Mouse (Mus musculus) right cerebral cortex, adult 18-20 months (tissue): Measurements from ENCODE around the gene Angptl8.
"Not testable (repeated sequence)": the region's sequence is repeated elsewhere in the genome, so short reads cannot be mapped to it uniquely, and the experiment has no call there.

Experiments used
- DNase-seq: peaks from one replicate; pipeline ENCODE4 v3.0.0; 2022; ENCODE audit warnings: mixed read lengths

The Angptl8 gene

DNA sequence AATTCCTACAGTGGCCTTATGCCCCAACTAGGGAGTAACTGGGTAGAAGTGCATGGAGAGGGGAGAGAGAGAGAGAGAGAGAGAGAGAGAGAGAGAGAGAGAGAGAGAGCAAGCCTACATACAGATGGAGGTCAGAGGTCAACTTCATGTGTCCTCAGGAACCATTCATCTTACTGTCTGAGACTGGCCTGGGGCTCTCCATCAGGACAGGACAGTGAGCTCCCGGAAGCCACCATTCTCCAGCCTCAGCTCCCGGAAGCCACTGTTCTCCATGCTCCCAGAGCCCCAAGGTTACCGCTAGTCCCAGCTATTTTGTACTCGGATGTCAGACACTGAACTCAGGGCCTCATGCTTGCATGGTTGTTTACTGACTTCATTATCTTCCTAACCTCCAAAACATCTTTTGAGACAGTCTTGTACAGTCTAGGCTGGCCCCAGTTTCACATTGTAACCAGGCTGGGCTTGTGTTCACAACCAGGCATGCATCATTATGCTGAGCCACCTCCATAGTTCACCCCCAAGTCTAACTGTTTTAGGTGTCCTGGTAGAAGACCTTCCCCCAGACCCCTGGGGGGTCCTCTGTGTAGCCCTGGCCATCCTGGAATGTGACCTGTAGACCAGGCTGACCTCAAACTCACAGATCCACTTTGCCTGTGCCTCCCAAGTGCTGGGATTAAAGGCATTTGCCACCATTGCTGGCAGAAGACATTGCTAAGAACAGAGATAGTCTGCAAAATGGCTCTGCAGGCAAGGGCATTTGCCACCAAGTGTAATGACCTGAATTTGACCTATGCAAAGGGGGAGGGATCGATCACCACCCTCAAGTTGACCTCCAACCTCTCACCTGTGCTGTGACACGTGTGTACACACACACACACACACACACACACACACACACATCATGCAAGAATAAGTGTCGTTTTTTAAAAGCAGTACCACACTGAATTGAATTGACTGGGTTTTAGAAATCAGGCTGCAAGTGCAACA, 14.7 kb downstream of the Angptl8 start:
- no peak for DNase-seq

GRCm38 (mm10) chr9:21851084-21851483, 15.8 kb downstream of the Angptl8 start:
- DNase-seq, result no peak

DNA sequence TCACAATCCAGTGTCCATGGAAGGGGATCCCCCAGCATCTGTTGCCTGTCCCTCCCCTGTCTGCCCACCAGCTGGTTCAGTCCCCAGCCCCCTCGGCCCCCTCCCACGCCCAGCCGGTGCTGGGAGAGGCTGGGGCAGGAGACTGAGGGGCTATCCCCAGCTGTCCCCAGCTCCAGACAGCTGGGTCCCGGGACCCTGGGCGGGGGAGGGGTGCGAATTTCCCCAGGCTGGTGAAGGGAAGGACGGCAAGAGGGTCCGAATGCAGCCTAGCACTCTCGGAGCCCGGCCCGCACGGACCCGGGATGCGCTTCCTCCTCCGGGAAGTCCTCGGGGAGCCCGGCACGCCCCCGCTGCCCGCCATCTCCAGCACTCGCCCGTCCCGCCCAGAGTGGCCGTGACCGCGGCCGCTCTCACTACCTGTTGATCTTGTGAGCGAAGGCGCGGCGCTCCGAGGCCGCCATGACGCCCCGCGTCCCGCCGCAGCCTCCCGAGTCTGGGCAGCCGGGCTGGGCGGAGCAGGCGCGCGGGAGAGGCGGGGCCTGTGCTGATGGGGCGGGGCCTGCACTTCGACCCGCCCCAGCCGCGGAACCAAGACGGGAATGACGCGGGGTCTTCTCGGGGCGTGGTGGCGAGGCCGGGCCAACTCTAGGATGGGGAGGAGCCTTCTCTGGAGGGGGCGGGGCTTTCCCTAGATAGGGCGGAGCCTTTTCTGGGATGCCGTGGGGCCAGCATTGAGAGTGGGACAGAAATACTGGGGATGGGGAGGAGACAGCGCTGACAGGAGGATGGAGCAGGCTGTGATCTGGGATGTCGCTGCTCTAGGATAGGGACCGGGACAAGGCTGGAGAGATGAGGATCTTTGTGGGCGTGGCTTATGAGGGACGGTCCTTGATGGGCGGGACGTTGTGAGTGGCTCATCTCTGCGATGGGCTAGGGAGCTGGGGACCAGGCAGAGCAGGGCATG, 17.1 kb downstream of the Angptl8 start, which contains the start of gene Dock6:
TSS of gene Dock6 (minus strand) at position 508 of the 964 bp plus-strand sequence.
- DNase-seq, result peak; percentile 76

DNA sequence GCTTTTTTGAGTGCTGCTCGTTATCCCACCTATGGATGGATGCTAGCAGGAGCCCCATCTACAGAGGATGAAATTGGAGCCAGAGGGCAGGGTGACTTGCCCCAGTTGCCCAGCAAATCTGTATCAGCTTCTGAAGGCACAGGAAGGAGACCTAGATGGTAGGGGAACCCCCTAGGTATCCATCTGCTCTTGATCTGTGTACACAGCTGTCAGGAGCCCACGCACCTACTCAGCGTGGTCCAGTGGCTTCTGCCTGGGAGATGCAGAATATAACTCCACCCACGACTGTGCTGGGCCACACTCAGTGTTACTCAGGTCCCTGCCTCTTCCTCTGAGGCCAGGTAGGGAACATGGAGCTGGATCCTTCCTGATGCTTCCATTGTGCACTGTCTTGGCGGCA, 18.7 kb downstream of the Angptl8 start:
- DNase-seq, result no peak

GRCm38 (mm10) chr9:21854894-21855293, 19.6 kb downstream of the Angptl8 start:
- DNase-seq, result no peak

GRCm38 (mm10) chr9:21857501-21857900, 22.2 kb downstream of the Angptl8 start:
- no peak for DNase-seq

DNA sequence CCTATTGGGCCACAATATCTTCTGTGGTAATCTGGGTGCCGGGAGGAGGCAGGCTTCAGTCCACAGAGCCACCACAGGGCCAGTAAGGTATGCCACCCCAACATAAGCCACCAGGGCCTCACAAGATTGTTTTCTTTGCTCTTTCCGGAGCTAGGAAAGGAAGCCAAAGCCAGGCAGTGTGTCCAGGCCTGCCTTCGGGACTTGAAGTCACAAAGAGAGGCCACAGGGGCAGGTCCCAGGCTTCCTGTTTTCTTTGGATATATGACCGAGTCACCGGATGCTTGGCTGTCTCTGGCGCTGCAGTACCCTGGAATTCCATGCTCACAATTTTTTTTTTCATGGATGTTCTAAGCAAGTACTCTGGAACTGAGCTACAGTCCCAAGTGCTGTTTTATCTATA, 22.8 kb downstream of the Angptl8 start:
- DNase-seq, result no peak

GRCm38 (mm10) chr9:21859606-21860005, 24.3 kb downstream of the Angptl8 start:
- no peak for DNase-seq

DNA sequence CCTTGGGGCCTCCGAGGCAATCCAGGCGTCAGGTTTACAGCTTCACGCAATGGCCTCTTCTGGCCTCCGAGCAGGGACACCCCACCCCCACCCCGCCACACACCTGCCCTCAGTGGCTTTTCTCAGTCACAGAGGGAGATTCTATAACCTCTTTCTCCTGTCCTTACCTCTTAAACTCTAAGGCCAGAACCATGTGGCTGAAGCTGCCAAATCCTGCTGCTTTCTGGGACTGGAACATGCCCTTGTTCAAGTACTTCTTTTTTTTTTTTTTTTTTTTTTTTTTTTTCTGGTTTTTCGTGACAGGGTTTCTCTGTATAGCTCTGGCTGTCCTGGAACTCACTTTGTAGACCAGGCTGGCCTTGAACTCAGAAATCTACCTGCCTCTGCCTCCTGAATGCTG, 25.0 kb downstream of the Angptl8 start:
- DNase-seq, result not testable (repeated sequence)

GRCm38 (mm10) chr9:21862181-21862580, 26.9 kb downstream of the Angptl8 start:
- DNase-seq, result no peak

DNA sequence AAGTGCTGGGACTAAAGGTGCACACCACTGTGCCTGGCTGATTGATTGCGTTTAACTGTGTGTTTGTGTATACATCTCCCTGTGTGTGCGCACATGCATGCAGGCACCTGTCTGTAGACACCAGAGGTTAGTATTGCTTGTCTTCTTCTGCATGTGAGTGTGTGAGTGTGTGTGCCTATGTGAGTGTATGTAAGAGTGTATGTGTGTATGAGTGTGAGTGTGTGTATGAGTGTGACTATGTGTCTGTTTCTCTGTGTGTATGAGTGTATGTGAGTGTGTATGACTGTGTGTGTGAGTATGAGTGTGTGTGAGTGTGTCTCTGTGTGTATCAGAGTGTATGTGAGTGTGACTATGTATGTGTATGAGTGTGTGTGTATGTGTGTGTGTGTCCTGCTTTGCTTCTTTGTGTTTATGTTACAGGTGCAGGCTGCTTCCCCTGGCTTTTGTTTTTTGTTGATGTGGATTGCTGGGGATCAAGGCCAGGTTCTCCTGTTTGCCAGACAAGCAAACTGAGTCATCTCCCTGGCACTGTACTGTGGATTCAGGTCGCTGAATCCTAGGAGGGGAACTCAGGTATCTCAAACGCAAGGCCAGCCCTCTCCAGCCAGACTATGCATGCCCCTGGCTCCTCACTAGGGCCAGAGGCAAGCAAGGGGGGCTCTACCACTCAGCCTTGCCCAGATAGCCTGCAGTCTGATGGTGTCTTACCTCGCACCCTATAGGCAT, 30.5 kb downstream of the Angptl8 start:
- DNase-seq, result no peak

DNA sequence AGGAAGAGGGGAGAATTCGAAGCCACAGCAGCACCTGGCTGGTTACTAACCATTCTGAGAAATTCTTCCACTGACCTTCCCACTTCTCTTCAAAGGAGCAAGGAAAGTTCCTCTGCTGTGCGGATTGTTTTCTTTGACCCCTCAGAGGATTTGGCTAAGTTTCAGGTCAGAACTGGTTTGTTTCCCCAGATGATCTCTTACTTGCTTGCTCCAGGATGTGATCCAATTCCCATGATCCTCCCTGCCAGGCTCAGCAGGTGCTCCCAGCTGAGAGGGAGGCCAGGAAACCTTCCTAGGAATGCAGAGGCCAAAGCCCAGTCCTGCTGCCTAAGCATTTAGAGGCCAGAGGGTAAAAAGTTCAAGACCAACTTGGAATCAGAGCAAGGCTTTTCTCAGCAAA, 31.3 kb downstream of the Angptl8 start:
- no peak for DNase-seq

DNA sequence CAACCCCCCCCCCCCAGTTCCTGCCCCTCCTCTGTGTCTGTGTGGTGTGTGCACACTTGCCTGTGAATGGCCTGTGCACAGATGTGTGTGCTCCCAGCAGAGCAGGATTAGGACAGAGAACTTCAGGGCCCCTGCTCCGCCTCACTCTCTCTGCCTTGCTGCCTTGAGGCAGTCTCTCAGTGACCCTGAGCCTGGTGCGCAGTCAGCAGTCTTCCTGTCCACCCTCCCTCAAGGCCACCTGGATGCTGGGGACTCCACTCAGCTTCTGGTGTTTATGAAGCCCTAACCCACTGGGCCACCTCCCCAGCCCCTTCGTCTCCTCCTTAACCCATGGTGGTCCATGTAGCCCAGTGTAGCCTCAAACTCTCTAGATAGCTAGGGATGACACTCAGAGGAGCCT, 32.4 kb downstream of the Angptl8 start:
- DNase-seq, result no peak

DNA sequence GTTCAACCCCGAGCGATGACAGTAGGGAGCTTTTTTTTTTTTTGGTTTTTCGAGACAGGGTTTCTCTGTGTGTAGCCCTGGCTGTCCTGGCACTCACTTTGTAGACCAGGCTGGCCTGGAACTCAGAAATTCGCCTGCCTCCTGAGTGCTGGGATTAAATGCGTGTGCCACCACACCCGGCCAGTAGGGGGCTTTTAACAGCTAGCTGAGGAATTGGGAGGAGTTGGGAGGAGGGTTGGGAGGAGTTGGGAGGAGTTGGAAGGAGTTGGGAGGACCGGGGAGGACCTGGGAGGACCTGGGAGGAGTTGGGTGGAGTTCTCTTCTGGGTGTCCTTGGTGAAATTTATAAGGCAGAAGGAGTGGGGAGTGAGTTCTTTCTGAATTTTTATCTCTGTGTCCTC, 34.0 kb downstream of the Angptl8 start:
- peak; percentile 33 for DNase-seq

DNA sequence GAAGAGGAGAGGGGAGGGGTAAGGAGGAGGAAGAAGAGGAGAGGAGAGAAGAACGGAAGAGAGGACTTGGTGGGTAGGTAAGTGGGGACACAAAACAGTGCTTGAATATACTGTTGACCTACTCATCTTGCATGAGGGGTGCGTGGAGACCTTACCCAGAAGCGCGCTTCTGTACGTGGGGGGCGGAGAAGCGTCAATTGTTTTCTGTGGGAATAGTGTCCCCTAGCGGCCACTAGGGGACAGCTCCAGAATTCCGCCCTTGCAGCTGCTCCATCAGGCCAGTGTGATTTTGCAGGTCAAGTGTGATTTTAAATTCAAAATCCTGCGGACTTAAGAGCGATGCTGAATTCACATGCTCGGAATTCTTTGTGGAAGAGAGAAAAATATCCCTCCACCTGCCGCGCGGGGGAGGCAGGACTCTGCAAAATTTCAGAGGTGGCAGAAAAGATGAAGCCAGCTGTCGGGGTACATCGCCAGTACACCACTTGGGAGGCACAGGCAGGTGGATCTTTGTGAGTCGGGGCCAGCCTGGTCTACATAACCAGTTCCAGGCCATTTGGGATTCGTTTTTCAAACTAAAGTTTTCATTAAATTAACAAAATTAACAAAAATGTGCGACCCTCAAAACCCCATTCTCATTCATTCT, 35.7 kb downstream of the Angptl8 start:
- DNase-seq, result peak; percentile 29

DNA sequence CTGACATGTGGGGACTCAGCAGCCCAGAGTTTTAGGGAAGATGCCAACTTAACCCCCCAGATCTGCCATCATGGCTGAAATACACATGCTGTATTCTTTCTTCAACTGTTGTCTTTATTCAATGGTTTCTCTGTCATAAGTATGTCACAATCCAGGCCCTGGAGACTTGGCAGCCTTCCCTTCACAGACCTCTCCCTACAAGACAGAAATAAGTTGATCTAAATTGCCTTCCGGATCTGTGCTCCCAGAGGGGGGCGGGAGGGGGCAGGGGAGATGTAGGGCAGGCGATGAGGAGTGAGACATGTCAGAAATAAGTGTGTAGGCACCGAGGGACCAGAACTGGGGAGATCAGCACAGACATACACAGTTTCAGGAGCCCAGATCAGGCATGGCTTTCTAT, 36.9 kb downstream of the Angptl8 start:
- no peak for DNase-seq

- no peak for DNase-seq
These were observed 41.3 kb downstream of the Angptl8 start for GRCm38 (mm10) chr9:21876601-21877000.
